Mouse (Mus musculus): Measurements from ENCODE around the gene Noxa1. TPM values are rescaled to one million over a fixed set of nuclear protein-coding genes. Genes with fewer than 3 reads are reported as not detected.
A peak's percentile ranks its signal among the peaks of the same experiment; 100 is the strongest.

The Noxa1 gene
- polyA plus RNA-seq, 1 experiment from 2014 or later: not detected

DNA sequence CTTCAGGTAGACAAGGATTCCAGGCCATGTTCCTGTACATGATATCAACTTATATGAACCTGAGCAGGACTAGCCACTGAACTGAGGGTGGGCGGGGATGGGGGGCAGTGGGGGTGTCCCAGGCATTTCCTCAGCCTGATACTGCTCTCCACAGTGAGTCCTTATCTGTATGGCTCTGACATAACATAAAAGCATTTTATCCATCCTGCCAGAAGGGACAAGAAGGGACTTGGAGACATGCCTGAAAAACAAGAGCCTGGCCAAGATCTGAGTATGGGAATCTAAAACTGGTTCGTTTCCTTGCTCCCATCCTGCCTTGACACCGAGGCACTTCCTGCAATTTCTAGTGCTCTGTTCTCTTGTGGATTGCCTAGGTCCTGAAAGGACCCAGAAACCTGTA lies 11.1 kb upstream of the Noxa1 start:
- Histone ChIP-seq H3K4me2 (ENCODE audit: low read length) (no peak overlapping the region), H3K4me3 (ENCODE audit: low read length) (no peak overlapping the region), H3K36me3 (ENCODE audit: control insufficient read depth, insufficient read depth, low read length) (no peaks in the 10 kb centered on the region), H3K9ac (ENCODE audit: low read depth, low read length) (no peak overlapping the region), H3K4me1 (ENCODE audit: control insufficient read depth, insufficient read depth, low read depth, low read length) (no peaks in the 10 kb centered on the region), H3K27me3 (replicated peaks; ENCODE audit: control insufficient read depth, insufficient read depth, low read length) (no peaks in the 10 kb centered on the region), H3K27ac (ENCODE audit: low read depth, low read length) (no peak overlapping the region), H3K9me3 (ENCODE audit: control insufficient read depth, low read length) (no peaks in the 10 kb centered on the region)
- ATAC-seq: no peak
- 71% methylated on average over 3 of the region's 3 CpGs for whole genome bisulfite sequencing

DNA sequence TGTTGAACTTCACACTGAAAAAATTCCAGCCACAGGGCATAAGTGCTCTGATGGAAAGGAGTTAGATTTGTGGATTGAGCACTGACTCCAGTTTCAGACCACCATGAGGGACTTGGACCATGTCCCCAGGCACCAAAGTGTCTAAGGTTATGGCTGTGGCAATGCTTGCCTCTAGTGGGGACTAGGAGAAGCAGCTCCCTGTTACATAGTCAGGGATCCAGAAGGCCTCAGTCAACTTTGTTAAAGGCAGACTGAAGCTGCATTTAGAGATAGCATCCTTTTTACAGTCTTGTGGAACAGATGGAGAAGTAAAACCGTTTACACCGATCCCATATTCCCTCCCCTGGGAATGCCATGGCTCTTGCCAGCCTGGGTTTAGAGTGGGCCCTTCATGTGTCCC lies 9.2 kb upstream of the Noxa1 start:
- WGBS: 95% methylated on average over 2 of the region's 2 CpGs
- no peak for ATAC-seq
- H3K36me3 ChIP-seq (ENCODE audit: control insufficient read depth, insufficient read depth, low read length): no peaks in the 10 kb centered on the region
- H3K4me2 ChIP-seq (ENCODE audit: low read length): no peak overlapping the region
- H3K27me3 ChIP-seq (replicated peaks; ENCODE audit: control insufficient read depth, insufficient read depth, low read length): no peaks in the 10 kb centered on the region
- no peaks in the 10 kb centered on the region for H3K4me1 ChIP-seq (ENCODE audit: control insufficient read depth, insufficient read depth, low read depth, low read length)
- no peak overlapping the region for H3K9ac ChIP-seq (ENCODE audit: low read depth, low read length)
- no peak overlapping the region for H3K4me3 ChIP-seq (ENCODE audit: low read length)
- H3K9me3 ChIP-seq (ENCODE audit: control insufficient read depth, low read length): no peaks in the 10 kb centered on the region
- no peak overlapping the region for H3K27ac ChIP-seq (ENCODE audit: low read depth, low read length)

GRCm38 (mm10) chr2:25099703-25100102 lies 4.8 kb upstream of the Noxa1 start:
- ATAC-seq: no peak
- 33% methylated on average over 3 of the region's 3 CpGs for WGBS
- no peaks in the 10 kb centered on the region for H3K4me1 ChIP-seq (ENCODE audit: control insufficient read depth, insufficient read depth, low read depth, low read length)
- H3K4me2 ChIP-seq (ENCODE audit: low read length): no peak overlapping the region
- H3K27ac ChIP-seq (ENCODE audit: low read depth, low read length): no peak overlapping the region
- no peaks in the 10 kb centered on the region for H3K36me3 ChIP-seq (ENCODE audit: control insufficient read depth, insufficient read depth, low read length)
- no peaks in the 10 kb centered on the region for H3K9me3 ChIP-seq (ENCODE audit: control insufficient read depth, low read length)
- no peak overlapping the region for H3K9ac ChIP-seq (ENCODE audit: low read depth, low read length)
- no peaks in the 10 kb centered on the region for H3K27me3 ChIP-seq (replicated peaks; ENCODE audit: control insufficient read depth, insufficient read depth, low read length)
- no peak overlapping the region for H3K4me3 ChIP-seq (ENCODE audit: low read length)

- H3K4me2 ChIP-seq (ENCODE audit: low read length): no peak overlapping the region
- peak; percentile 79 for ATAC-seq
- 31% methylated on average over 4 of the region's 5 CpGs for WGBS
These were observed 4.0 kb upstream of the Noxa1 start for GRCm38 (mm10) chr2:25098956-25099355.

GRCm38 (mm10) chr2:25098005-25098615 lies 3.2 kb upstream of the Noxa1 start:
- Histone ChIP-seq H3K9ac (ENCODE audit: low read depth, low read length) (0 out of 2 replicates have a peak overlapping the region, but pooled peaks have one; percentile 9), H3K9me3 (ENCODE audit: control insufficient read depth, low read length) (no peaks in the 10 kb centered on the region), H3K4me3 (ENCODE audit: low read length) (no peak overlapping the region), H3K4me1 (ENCODE audit: control insufficient read depth, insufficient read depth, low read depth, low read length) (no peaks in the 10 kb centered on the region), H3K4me2 (ENCODE audit: low read length) (no peak overlapping the region), H3K27ac (ENCODE audit: low read depth, low read length) (no peak overlapping the region), H3K36me3 (ENCODE audit: control insufficient read depth, insufficient read depth, low read length) (no peaks in the 10 kb centered on the region), H3K27me3 (replicated peaks; ENCODE audit: control insufficient read depth, insufficient read depth, low read length) (no peaks in the 10 kb centered on the region)
- WGBS: 71% methylated on average over 3 of the region's 3 CpGs
- ATAC-seq: no peak

More at GRCm38 (mm10) chr2:25098956-25099355, 4.0 kb upstream of the Noxa1 start:
- no peak overlapping the region for H3K27ac ChIP-seq (ENCODE audit: low read depth, low read length)
- H3K9ac ChIP-seq (ENCODE audit: low read depth, low read length): no peak overlapping the region
- no peaks in the 10 kb centered on the region for H3K4me1 ChIP-seq (ENCODE audit: control insufficient read depth, insufficient read depth, low read depth, low read length)
- H3K4me3 ChIP-seq (ENCODE audit: low read length): no peak overlapping the region
- no peaks in the 10 kb centered on the region for H3K9me3 ChIP-seq (ENCODE audit: control insufficient read depth, low read length)
- no peaks in the 10 kb centered on the region for H3K36me3 ChIP-seq (ENCODE audit: control insufficient read depth, insufficient read depth, low read length)
- no peaks in the 10 kb centered on the region for H3K27me3 ChIP-seq (replicated peaks; ENCODE audit: control insufficient read depth, insufficient read depth, low read length)

GRCm38 (mm10) chr2:25094785-25095108 lies 202 bp downstream of the Noxa1 start:
- no peaks in the 10 kb centered on the region for H3K9me3 ChIP-seq (ENCODE audit: control insufficient read depth, low read length)
- 32% methylated on average over 17 of the region's 17 CpGs for WGBS
- H3K36me3 ChIP-seq (ENCODE audit: control insufficient read depth, insufficient read depth, low read length): no peaks in the 10 kb centered on the region
- no peaks in the 10 kb centered on the region for H3K27me3 ChIP-seq (replicated peaks; ENCODE audit: control insufficient read depth, insufficient read depth, low read length)
- H3K4me1 ChIP-seq (ENCODE audit: control insufficient read depth, insufficient read depth, low read depth, low read length): no peaks in the 10 kb centered on the region
- H3K4me2 ChIP-seq (ENCODE audit: low read length): no peak overlapping the region
- no peak overlapping the region for H3K27ac ChIP-seq (ENCODE audit: low read depth, low read length)
- ATAC-seq: no peak
- no peak overlapping the region for H3K4me3 ChIP-seq (ENCODE audit: low read length)
- no peak overlapping the region for H3K9ac ChIP-seq (ENCODE audit: low read depth, low read length)

- H3K36me3 ChIP-seq (ENCODE audit: control insufficient read depth, insufficient read depth, low read length): no peaks in the 10 kb centered on the region
- no peak overlapping the region for H3K27ac ChIP-seq (ENCODE audit: low read depth, low read length)
- H3K4me3 ChIP-seq (ENCODE audit: low read length): no peak overlapping the region
- 84% methylated on average over 3 of the region's 3 CpGs for WGBS
- no peaks in the 10 kb centered on the region for H3K9me3 ChIP-seq (ENCODE audit: control insufficient read depth, low read length)
- no peaks in the 10 kb centered on the region for H3K27me3 ChIP-seq (replicated peaks; ENCODE audit: control insufficient read depth, insufficient read depth, low read length)
- H3K4me2 ChIP-seq (ENCODE audit: low read length): no peak overlapping the region
- no peaks in the 10 kb centered on the region for H3K4me1 ChIP-seq (ENCODE audit: control insufficient read depth, insufficient read depth, low read depth, low read length)
- H3K9ac ChIP-seq (ENCODE audit: low read depth, low read length): no peak overlapping the region
- no peak for ATAC-seq
These were observed 6.3 kb downstream of the Noxa1 start for GRCm38 (mm10) chr2:25088636-25089035.

- no peak for ATAC-seq
These were observed 7.1 kb downstream of the Noxa1 start for GRCm38 (mm10) chr2:25087842-25088241.

GRCm38 (mm10) chr2:25085571-25085970 lies 9.4 kb downstream of the Noxa1 start:
- H3K9me3 ChIP-seq (ENCODE audit: control insufficient read depth, low read length): no peaks in the 10 kb centered on the region
- H3K4me2 ChIP-seq (ENCODE audit: low read length): no peak overlapping the region
- ATAC-seq: no peak
- H3K9ac ChIP-seq (ENCODE audit: low read depth, low read length): no peak overlapping the region
- no peak overlapping the region for H3K27ac ChIP-seq (ENCODE audit: low read depth, low read length)
- no peaks in the 10 kb centered on the region for H3K27me3 ChIP-seq (replicated peaks; ENCODE audit: control insufficient read depth, insufficient read depth, low read length)
- no peaks in the 10 kb centered on the region for H3K36me3 ChIP-seq (ENCODE audit: control insufficient read depth, insufficient read depth, low read length)
- no peaks in the 10 kb centered on the region for H3K4me1 ChIP-seq (ENCODE audit: control insufficient read depth, insufficient read depth, low read depth, low read length)
- WGBS: 76% methylated on average over 5 of the region's 5 CpGs
- H3K4me3 ChIP-seq (ENCODE audit: low read length): no peak overlapping the region

More at GRCm38 (mm10) chr2:25087842-25088241, 7.1 kb downstream of the Noxa1 start:
- Histone ChIP-seq H3K27ac (ENCODE audit: low read depth, low read length) (no peak overlapping the region), H3K4me2 (ENCODE audit: low read length) (no peak overlapping the region), H3K9me3 (ENCODE audit: control insufficient read depth, low read length) (no peaks in the 10 kb centered on the region), H3K27me3 (replicated peaks; ENCODE audit: control insufficient read depth, insufficient read depth, low read length) (no peaks in the 10 kb centered on the region), H3K4me1 (ENCODE audit: control insufficient read depth, insufficient read depth, low read depth, low read length) (no peaks in the 10 kb centered on the region), H3K36me3 (ENCODE audit: control insufficient read depth, insufficient read depth, low read length) (no peaks in the 10 kb centered on the region), H3K4me3 (ENCODE audit: low read length) (no peak overlapping the region), H3K9ac (ENCODE audit: low read depth, low read length) (no peak overlapping the region)
- WGBS: 94% methylated on average over 2 of the region's 2 CpGs

- no peaks in the 10 kb centered on the region for H3K36me3 ChIP-seq (ENCODE audit: control insufficient read depth, insufficient read depth, low read length)
These were observed 11.3 kb downstream of the Noxa1 start for GRCm38 (mm10) chr2:25083697-25084096.

More at GRCm38 (mm10) chr2:25083697-25084096, 11.3 kb downstream of the Noxa1 start:
- Histone ChIP-seq H3K4me2 (ENCODE audit: low read length) (no peak overlapping the region), H3K27ac (ENCODE audit: low read depth, low read length) (no peak overlapping the region), H3K4me1 (ENCODE audit: control insufficient read depth, insufficient read depth, low read depth, low read length) (no peaks in the 10 kb centered on the region), H3K9ac (ENCODE audit: low read depth, low read length) (no peak overlapping the region), H3K4me3 (ENCODE audit: low read length) (no peak overlapping the region), H3K9me3 (ENCODE audit: control insufficient read depth, low read length) (no peaks in the 10 kb centered on the region), H3K27me3 (replicated peaks; ENCODE audit: control insufficient read depth, insufficient read depth, low read length) (no peaks in the 10 kb centered on the region)
- no peak for ATAC-seq
- WGBS: 88% methylated on average over 4 of the region's 4 CpGs

All from hindbrain, embryonic 16.5 days (tissue).